ENCODE assay signal across 23 mouse cellular contexts in the genomic region with DNA sequence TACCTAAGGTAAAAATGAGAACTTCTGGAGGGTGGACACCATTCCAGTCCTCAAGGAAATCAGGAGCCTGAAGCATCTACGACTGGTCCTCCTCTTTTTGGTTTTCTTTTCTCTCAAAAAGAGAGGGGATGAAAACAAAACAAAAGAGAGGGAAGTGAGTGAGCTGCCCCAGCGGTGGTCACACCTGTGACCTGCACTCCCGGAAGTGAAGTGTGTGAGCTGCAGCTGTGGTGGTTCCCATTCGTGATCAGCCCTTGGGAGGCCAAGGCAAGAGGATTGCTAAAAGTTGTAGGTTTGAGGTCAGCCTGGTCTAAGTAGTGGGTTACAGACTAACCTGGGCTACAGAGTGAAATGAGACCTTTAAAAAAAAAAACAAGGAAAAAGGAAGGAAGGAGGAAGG. TPM values are rescaled to one million over a fixed set of nuclear protein-coding genes. Genes with fewer than 3 reads are reported as not detected.
DNase-seq lines count a peak whose midpoint lies in the region; TF ChIP-seq lines count a peak whose summit lies in the region.
"Had no signal": no experiment of that assay in that cellular context is flagged by ENCODE, and none has a peak within 500 bp of the region (broad histone marks: within the 10 kb centered on the region; RNA-seq: fewer than 3 reads in every experiment).

No protein-coding gene starts in this region.

- no peak for TF ChIP-seq RAD21 in CH12.LX (IDR thresholded peaks at IDR 0.05; ENCODE audit: low read depth, low read length)

- peaks cover 4% of the 10 kb centered on the region; the same call in 1 of the 2 replicates for H3K4me1 ChIP-seq in lung, adult 2 months (ENCODE audit: control insufficient read depth, insufficient read depth, low read length)
- H3K4me1 ChIP-seq in CH12.LX (ENCODE audit: control insufficient read depth in 1 of 2, insufficient read depth in 2 of 2): peaks cover 0 to 13% of the 10 kb centered on the region in 2 experiments; a peak in 2 of 4 replicates
- peaks cover 20% of the 10 kb centered on the region for H3K4me1 ChIP-seq in small intestine, adult 2 months (ENCODE audit: control insufficient read depth, insufficient read depth, insufficient read length, low read length)

- TF ChIP-seq POLR2A in lung, adult 2 months (IDR thresholded peaks at IDR 0.05; ENCODE audit: borderline replicate concordance, extremely low read depth, low read depth, low read length): no peak
- no peak for TF ChIP-seq POLR2A in CH12.LX (IDR thresholded peaks at IDR 0.05; ENCODE audit: low read depth, low read length)
- TF ChIP-seq POLR2A in small intestine, adult 2 months (IDR thresholded peaks at IDR 0.05; ENCODE audit: low read depth, low read length): no peak

- in situ Hi-C loops in CH12.LX (cut with MboI; ENCODE audit: low pct_ligation_motif_present, low pct_unique_long_range_greater_than_20kb, low sequenced_read_pairs): no loop called here

- H3K79me2 ChIP-seq in CH12.LX (replicated peaks; ENCODE audit: control insufficient read depth, extremely low read depth, insufficient read depth, poor library complexity, severe bottlenecking): no peaks in the 10 kb centered on the region

- no peaks in the 10 kb centered on the region for H3K36me3 ChIP-seq in CH12.LX (replicated peaks in 1 of 2; ENCODE audit: control insufficient read depth in 1 of 2, insufficient read depth in 1 of 2, low read length in 1 of 2)
- peaks cover 11% of the 10 kb centered on the region for H3K36me3 ChIP-seq in small intestine, adult 2 months (ENCODE audit: control insufficient read depth, insufficient read depth, low read length)
- H3K36me3 ChIP-seq: forebrain, embryonic 15.5 days; G1E; heart, embryonic 15.5 days; hindbrain, embryonic 15.5 days; midbrain, embryonic 10.5 days had no signal

- H3K9me3 ChIP-seq in CH12.LX (replicated peaks; ENCODE audit: low read length): peaks cover 9% of the 10 kb centered on the region
- H3K9me3 ChIP-seq: forebrain, embryonic 15.5 days; G1E; heart, embryonic 15.5 days; hindbrain, embryonic 15.5 days; midbrain, embryonic 10.5 days had no signal

- peak overlapping the region; percentile 18 for H3K4me3 ChIP-seq in lung, adult 2 months (replicated peaks; ENCODE audit: extremely low read depth, low read depth, low read length)
- no peak overlapping the region for H3K4me3 ChIP-seq in CH12.LX (replicated peaks in 1 of 3; ENCODE audit: low read depth in 2 of 3, low read length in 2 of 3, poor library complexity in 1 of 3)
- H3K4me3 ChIP-seq in small intestine, adult 2 months (ENCODE audit: low read depth, low read length): peak overlapping the region; percentile 45
- H3K4me3 ChIP-seq: forebrain, embryonic 15.5 days; heart, adult 2 months; heart, embryonic 15.5 days; hindbrain, embryonic 15.5 days; midbrain, embryonic 10.5 days had no signal

- TF ChIP-seq CTCF in lung, adult 2 months (IDR thresholded peaks at IDR 0.05; ENCODE audit: insufficient read depth, low read length): no peak
- no peak for TF ChIP-seq CTCF in CH12.LX (conservative IDR thresholded peaks at IDR 0.05 in 1 of 2, IDR thresholded peaks at IDR 0.05 in 1 of 2; ENCODE audit: low read depth in 2 of 2, low read length in 2 of 2)
- TF ChIP-seq CTCF in small intestine, adult 2 months (IDR thresholded peaks at IDR 0.05; ENCODE audit: extremely low read depth, insufficient read length, insufficient replicate concordance, low read depth, low read length): no peak

- no peak overlapping the region for H3K4me2 ChIP-seq in CH12.LX (ENCODE audit: insufficient read depth, low read depth, poor library complexity, severe bottlenecking)
- H3K4me2 ChIP-seq: forebrain, embryonic 15.5 days; heart, embryonic 15.5 days; hindbrain, embryonic 15.5 days had no signal

- TF ChIP-seq EP300 in CH12.LX (IDR thresholded peaks at IDR 0.05; ENCODE audit: low read length): no peak

- no peak overlapping the region for H3K27ac ChIP-seq in CH12.LX (ENCODE audit: insufficient read depth, low read depth)
- peak overlapping the region; percentile 30 for H3K27ac ChIP-seq in small intestine, adult 2 months (ENCODE audit: insufficient read depth, low read depth, low read length)
- H3K27ac ChIP-seq: forebrain, embryonic 15.5 days; heart, adult 2 months; heart, embryonic 15.5 days; hindbrain, embryonic 15.5 days; macrophage; midbrain, embryonic 10.5 days had no signal

- dilution Hi-C loops in CH12.LX (cut with MboI; ENCODE audit: extremely low pct_ligation_motif_present, extremely low pct_unique_long_range_greater_than_20kb, low sequenced_read_pairs): no loop called here

- no peak overlapping the region for H3K9ac ChIP-seq in CH12.LX (ENCODE audit: insufficient read depth, low read depth)
- H3K9ac ChIP-seq: forebrain, embryonic 15.5 days; heart, embryonic 15.5 days; hindbrain, embryonic 15.5 days had no signal

- intact Hi-C loops in gastrocnemius, postnatal 36 days (cut with DNase I): no loop called here
- intact Hi-C loops in left cerebral cortex, postnatal 10 days (cut with DNase I): no loop called here

- H3K27me3 ChIP-seq in CH12.LX (replicated peaks): no peaks in the 10 kb centered on the region
- H3K27me3 ChIP-seq in small intestine, adult 2 months (ENCODE audit: control insufficient read depth, insufficient read depth, low read length): no peaks in the 10 kb centered on the region

- DNase-seq in lung, adult 2 months: no peak
- DNase-seq in lung, postnatal 14 days: no peak
- DNase-seq in CH12.LX (ENCODE audit: extremely low read depth) (peak; percentile 10), R1 (ENCODE audit: low read depth, low spot score) (peak; percentile 17)
- DNase-seq in gastrocnemius, postnatal 36 days: no peak
- DNase-seq in kidney, adult 11 months: no peak
- no peak for DNase-seq in left cerebral cortex, postnatal 10 days (ENCODE audit: extremely low spot score in 1 of 2, low spot score in 2 of 2)
- DNase-seq: adrenal gland, postnatal 25 days; B cell, adult 2 months; cerebellum, adult 11 months; cerebellum, postnatal 14 days; gastrocnemius, postnatal 14 days; heart, adult 2 months; heart, postnatal 4 days; kidney, adult 2 months; kidney, postnatal 25 days had no signal

- WGBS in lung, adult 2 months: 27% methylated on average over 4 of the region's 4 CpGs
- WGBS in small intestine, adult 2 months: 9% methylated on average over 4 of the region's 4 CpGs

TF ChIP-seq in CH12.LX, 34 proteins besides CTCF, POLR2A, EP300 and RAD21:
- TF ChIP-seq SMC3 (IDR thresholded peaks at IDR 0.05; ENCODE audit: low read depth, low read length): no peak
- no peak for TF ChIP-seq CHD1 (IDR thresholded peaks at IDR 0.05; ENCODE audit: low read depth, low read length)
- TF ChIP-seq ELF1 (IDR thresholded peaks at IDR 0.05; ENCODE audit: low read depth, low read length): peak; percentile 59; the same call in 1 of the 2 replicates
- TF ChIP-seq NRF1 (IDR thresholded peaks at IDR 0.05; ENCODE audit: low read depth, low read length): no peak
- TF ChIP-seq HCFC1 (IDR thresholded peaks at IDR 0.05; ENCODE audit: low read depth, low read length): no peak
- TF ChIP-seq TBP (conservative IDR thresholded peaks at IDR 0.05; ENCODE audit: low read depth, low read length): no peak
- TF ChIP-seq MYC (IDR thresholded peaks at IDR 0.05; ENCODE audit: low read depth, low read length): no peak
- TF ChIP-seq BHLHE40 (IDR thresholded peaks at IDR 0.05; ENCODE audit: low read depth, low read length): peak; percentile 27; the same call in 1 of the 2 replicates
- TF ChIP-seq ZKSCAN1 (IDR thresholded peaks at IDR 0.05; ENCODE audit: borderline replicate concordance, low read depth, low read length): no peak
- TF ChIP-seq JUND (conservative IDR thresholded peaks at IDR 0.05; ENCODE audit: low read depth, low read length): no peak
- TF ChIP-seq RCOR1 (conservative IDR thresholded peaks at IDR 0.05; ENCODE audit: low read depth, low read length): no peak
- no peak for TF ChIP-seq MEF2A (IDR thresholded peaks at IDR 0.05; ENCODE audit: borderline replicate concordance, low read depth, low read length)
- TF ChIP-seq GABPA (IDR thresholded peaks at IDR 0.05; ENCODE audit: insufficient replicate concordance, low read depth, low read length): no peak
- TF ChIP-seq TCF12 (IDR thresholded peaks at IDR 0.05; ENCODE audit: low read depth, low read length): peak; percentile 28; the same call in 1 of the 2 replicates
- TF ChIP-seq JUN (IDR thresholded peaks at IDR 0.05; ENCODE audit: insufficient read depth, low read depth, low read length): no peak
- TF ChIP-seq POLR2AphosphoS2 (IDR thresholded peaks at IDR 0.05; ENCODE audit: low read depth, low read length): no peak

RNA-seq across cellular contexts. Expression of gene Cdh1, which starts 3.0 kb away (rescaled TPM):
- 124 and 140 TPM in 2 replicates for polyA plus RNA-seq in lung, adult 2 months (2012; rRNA removed)
- 0.13 TPM in 1 of 2 replicates, not detected in the other for total RNA-seq in CH12.LX (2012; rRNA removed)
- not detected in 2 replicates for total RNA-seq in CH12.LX (2014; rRNA removed)
- polyA plus RNA-seq in CH12.LX (2012; ENCODE audit: insufficient read length, low read depth): not detected in 2 replicates
- 88.3 and 234 TPM in 2 replicates for polyA plus RNA-seq in small intestine, adult 2 months (2012; rRNA removed)
- under 1 TPM; 0.18 to 0.37 TPM for total RNA-seq in gastrocnemius, postnatal 36 days (2021)
- total RNA-seq in left cerebral cortex, postnatal 10 days (2021): 1 to 10 TPM; 2.6 to 3.1 TPM
- total RNA-seq: heart, adult 2 months had no signal
- polyA plus RNA-seq: G1E had no signal

RNA-seq across cellular contexts. Expression of gene Gm10073, which starts 32.9 kb away (rescaled TPM):
- polyA plus RNA-seq in lung, adult 2 months (2012; rRNA removed): 21.8 and 38.0 TPM in 2 replicates
- 94.9 and 117 TPM in 2 replicates for total RNA-seq in CH12.LX (2012; rRNA removed)
- 185 and 224 TPM in 2 replicates for total RNA-seq in CH12.LX (2014; rRNA removed)
- polyA plus RNA-seq in CH12.LX (2012; ENCODE audit: insufficient read length, low read depth): 21.6 and 21.7 TPM in 2 replicates
- polyA plus RNA-seq in small intestine, adult 2 months (2012; rRNA removed): 78.0 and 81.0 TPM in 2 replicates
- total RNA-seq in gastrocnemius, postnatal 36 days (2021): 10 to 100 TPM; 77.3 to 89.2 TPM
- total RNA-seq in left cerebral cortex, postnatal 10 days (2021): 100 to 1,000 TPM; 115 to 119 TPM

Comparison
In these comparisons a context has a peak if more than half of its experiments do, and no peak if none do; other contexts are left out.
1. DNase-seq: peak in CH12.LX (single experiment) and R1 (single experiment); none in lung, adult 2 months (single experiment), lung, postnatal 14 days (single experiment), gastrocnemius, postnatal 36 days (0 of 2), kidney, adult 11 months (single experiment) and left cerebral cortex, postnatal 10 days (0 of 2).
2. H3K4me3 ChIP-seq: peak in lung, adult 2 months (single experiment) and small intestine, adult 2 months (single experiment); none in CH12.LX (0 of 3).